Mouse (Mus musculus): ENCODE results near the gene Anks1b.
A peak's percentile ranks its signal among the peaks of the same experiment; 100 is the strongest.

The Anks1b gene

GRCm38 (mm10) chr10:90196936-90197335 is 323.6 kb downstream of the Anks1b start:
- DNase-seq: no peak

- no peak for DNase-seq
These were observed 336.7 kb downstream of the Anks1b start for GRCm38 (mm10) chr10:90210044-90210443.

GRCm38 (mm10) chr10:90220470-90220869 is 347.2 kb downstream of the Anks1b start:
- DNase-seq: no peak

GRCm38 (mm10) chr10:90222793-90223495 is 349.6 kb downstream of the Anks1b start:
- no peak for DNase-seq

GRCm38 (mm10) chr10:90235273-90235672 is 362.0 kb downstream of the Anks1b start:
- no peak for DNase-seq

GRCm38 (mm10) chr10:90237290-90237689 is 364.0 kb downstream of the Anks1b start:
- DNase-seq: no peak

GRCm38 (mm10) chr10:90258944-90259714 is 385.8 kb downstream of the Anks1b start:
- no peak for DNase-seq

GRCm38 (mm10) chr10:90271321-90271720 is 398.0 kb downstream of the Anks1b start:
- no peak for DNase-seq

- DNase-seq: no peak
These were observed 400.0 kb downstream of the Anks1b start for GRCm38 (mm10) chr10:90273311-90273710.

GRCm38 (mm10) chr10:90286589-90286988 is 413.3 kb downstream of the Anks1b start:
- no peak for DNase-seq

GRCm38 (mm10) chr10:90303249-90303648 is 429.9 kb downstream of the Anks1b start:
- DNase-seq: no peak

- no peak for DNase-seq
These were observed 432.8 kb downstream of the Anks1b start for GRCm38 (mm10) chr10:90306156-90306555.

- DNase-seq: no peak
These were observed 434.7 kb downstream of the Anks1b start for GRCm38 (mm10) chr10:90307931-90308555.

- no peak for DNase-seq
These were observed 456.5 kb downstream of the Anks1b start for GRCm38 (mm10) chr10:90329781-90330180.

GRCm38 (mm10) chr10:90345394-90345793 is 472.1 kb downstream of the Anks1b start:
- DNase-seq: no peak

- no peak for DNase-seq
These were observed 482.9 kb downstream of the Anks1b start for GRCm38 (mm10) chr10:90356258-90356657.

GRCm38 (mm10) chr10:90357169-90357907 is 484.0 kb downstream of the Anks1b start:
- no peak for DNase-seq

GRCm38 (mm10) chr10:90369015-90369414 is 495.7 kb downstream of the Anks1b start:
- DNase-seq: no peak

GRCm38 (mm10) chr10:90370751-90371150 is 497.4 kb downstream of the Anks1b start:
- no peak for DNase-seq

GRCm38 (mm10) chr10:90373469-90373868 is 500.2 kb downstream of the Anks1b start:
- DNase-seq: peak; percentile 51

- no peak for DNase-seq
These were observed 503.3 kb downstream of the Anks1b start for GRCm38 (mm10) chr10:90376605-90377004.

GRCm38 (mm10) chr10:90380062-90380461 is 506.8 kb downstream of the Anks1b start:
- no peak for DNase-seq

- no peak for DNase-seq
These were observed 507.5 kb downstream of the Anks1b start for GRCm38 (mm10) chr10:90380704-90381339.
